Mouse (Mus musculus): ENCODE measurements at regions not wholly inside any gene's neighbourhood (a gene's known extent, or its start where the extent isn't known, plus 50 kb on each side); places are given as distances from the start of the nearest gene placed in this dataset.

GRCm38 (mm10) chr19:44686061-44686460 is 69.8 kb upstream of the Pax2 start:
- no peak for DNase-seq (ENCODE audit: low read depth, low spot score)

GRCm38 (mm10) chr19:44692396-44692795 is 63.4 kb upstream of the Pax2 start:
- DNase-seq (ENCODE audit: low read depth, low spot score) = no peak

- no peak for DNase-seq (ENCODE audit: low read depth, low spot score)
Observed at GRCm38 (mm10) chr19:44692816-44693215, 63.0 kb upstream of the Pax2 start.

- DNase-seq (ENCODE audit: low read depth, low spot score) = no peak
Observed at GRCm38 (mm10) chr19:44695331-44695730, 60.5 kb upstream of the Pax2 start.

GRCm38 (mm10) chr19:44696059-44696712 is 59.7 kb upstream of the Pax2 start:
- no peak for DNase-seq (ENCODE audit: low read depth, low spot score)

GRCm38 (mm10) chr19:44696773-44697172 is 59.1 kb upstream of the Pax2 start:
- no peak for DNase-seq (ENCODE audit: low read depth, low spot score)

GRCm38 (mm10) chr19:44698382-44699256 is 57.2 kb upstream of the Pax2 start:
- no peak for DNase-seq (ENCODE audit: low read depth, low spot score)

All from c-Kit-negative CD71-positive TER-119-positive erythroid progenitor cells, embryonic 14.5 days (primary cell).